Mouse (Mus musculus) lung, adult 2 months (tissue): Measurements from ENCODE around the gene Xpr1.

Experiments used
- CTCF ChIP-seq: fragments of 200-500 bp; IDR thresholded peaks from 2 replicates; pipeline ENCODE4 v1.5.1; 2011; ENCODE audit warnings: mild to moderate bottlenecking, low read length, control low read depth; ENCODE audit not compliant: insufficient read depth
- POLR2A ChIP-seq: fragments of 200-500 bp; IDR thresholded peaks from 2 replicates; pipeline ENCODE4 v1.6.1; 2011; ENCODE audit warnings: low read depth, mild to moderate bottlenecking, control low read depth, low read length, borderline replicate concordance; ENCODE audit errors: extremely low read depth

DNA sequence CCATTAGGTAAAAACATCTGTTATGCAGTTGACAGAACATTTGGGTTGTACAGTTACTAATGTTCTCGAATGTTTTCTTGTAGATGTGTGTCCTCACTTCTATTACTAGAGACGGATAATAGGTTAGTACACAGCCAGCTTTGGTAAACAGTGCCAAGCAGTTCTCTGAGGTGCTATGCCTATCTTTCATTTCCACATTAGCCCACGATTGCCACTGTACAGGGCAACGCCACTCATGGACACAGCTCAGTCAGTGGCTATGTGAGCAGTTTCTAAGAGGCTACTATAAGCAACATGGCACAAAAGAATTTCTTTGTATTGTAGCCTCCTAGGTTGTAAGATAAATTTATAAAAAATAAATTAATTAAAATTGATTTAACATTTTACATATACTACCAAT lies 97.7 kb downstream of the Xpr1 start:
- no peak for TF ChIP-seq CTCF
- no peak for TF ChIP-seq POLR2A
